Mouse (Mus musculus) kidney, adult 18-20 months (tissue): Measurements from ENCODE around the gene Olfr159.
A peak's percentile ranks its signal among the peaks of the same experiment; 100 is the strongest.

Experiments used
- DNase-seq: peaks from one replicate; pipeline ENCODE4 v3.0.0; 2021

Olfr159 gene

GRCm38 (mm10) chr4:43729126-43729525, 41.7 kb downstream of the Olfr159 start:
- no peak for DNase-seq

GRCm38 (mm10) chr4:43728576-43728954, 42.2 kb downstream of the Olfr159 start:
- peak; percentile 51 for DNase-seq

DNA sequence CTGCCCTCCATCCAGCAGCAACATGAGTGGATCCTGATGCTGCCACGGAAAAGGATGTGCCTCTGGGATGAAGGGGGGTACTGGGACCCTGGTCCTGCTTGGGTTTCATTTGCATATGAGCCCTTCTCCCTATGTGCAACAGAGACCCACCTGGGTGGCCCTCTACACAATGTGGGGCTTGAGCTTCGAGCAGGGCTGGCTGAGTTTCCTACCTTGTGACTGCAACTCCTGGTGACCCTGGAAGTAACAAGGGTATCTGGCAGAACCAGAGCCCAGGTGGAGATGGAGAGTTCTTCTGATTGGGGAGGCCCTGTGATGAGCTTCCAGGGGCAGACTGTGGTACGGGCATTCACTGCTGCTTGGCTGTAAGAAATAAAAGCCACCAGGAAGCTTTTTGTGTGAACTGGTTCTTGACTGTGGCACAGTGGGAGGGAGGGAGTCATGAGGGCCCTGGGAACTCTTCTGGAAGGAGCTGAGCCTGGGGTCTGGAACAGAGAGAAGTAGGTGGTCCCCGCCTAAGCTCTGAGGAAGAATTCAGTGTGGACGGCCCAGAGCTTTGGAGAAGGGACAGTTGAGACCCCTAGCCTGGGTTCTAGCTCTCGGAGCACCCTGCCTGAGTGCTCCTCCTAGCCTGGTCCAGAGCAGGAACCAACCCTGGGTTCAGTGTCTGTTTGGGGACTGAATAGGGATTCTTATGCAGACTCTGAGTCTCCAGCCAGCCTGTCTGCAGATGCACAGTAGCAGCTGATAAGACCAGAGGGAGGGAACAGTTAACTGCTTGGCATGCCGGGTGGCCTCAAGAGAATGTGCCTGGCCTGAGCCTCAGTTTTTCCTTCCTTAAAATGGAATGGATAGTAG, 42.9 kb downstream of the Olfr159 start:
- no peak for DNase-seq

DNA sequence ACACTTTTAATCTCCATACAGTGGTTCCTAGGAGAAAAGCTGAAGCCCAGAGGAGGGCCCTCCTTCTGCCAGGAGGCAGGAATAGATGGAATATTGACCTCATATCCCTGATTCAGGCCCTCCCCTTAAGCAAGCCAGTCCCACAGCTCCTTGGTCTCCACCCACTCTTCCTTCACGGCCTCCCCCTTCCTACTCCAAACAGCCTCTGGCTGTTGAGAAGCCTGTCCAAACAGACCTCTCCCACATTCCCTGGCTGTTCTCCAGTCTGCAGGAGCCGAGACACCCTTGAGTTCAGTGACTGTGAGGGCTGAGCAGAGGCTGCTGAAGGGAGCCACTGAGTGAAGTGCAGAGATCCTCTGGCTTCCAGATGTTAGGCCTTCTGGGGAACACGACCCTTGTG, 43.8 kb downstream of the Olfr159 start, which contains the start of gene Hrct1:
Hrct1 (plus strand) TSS at position 194 of the 400 bp plus-strand sequence.
- DNase-seq, result peak; percentile 70

DNA sequence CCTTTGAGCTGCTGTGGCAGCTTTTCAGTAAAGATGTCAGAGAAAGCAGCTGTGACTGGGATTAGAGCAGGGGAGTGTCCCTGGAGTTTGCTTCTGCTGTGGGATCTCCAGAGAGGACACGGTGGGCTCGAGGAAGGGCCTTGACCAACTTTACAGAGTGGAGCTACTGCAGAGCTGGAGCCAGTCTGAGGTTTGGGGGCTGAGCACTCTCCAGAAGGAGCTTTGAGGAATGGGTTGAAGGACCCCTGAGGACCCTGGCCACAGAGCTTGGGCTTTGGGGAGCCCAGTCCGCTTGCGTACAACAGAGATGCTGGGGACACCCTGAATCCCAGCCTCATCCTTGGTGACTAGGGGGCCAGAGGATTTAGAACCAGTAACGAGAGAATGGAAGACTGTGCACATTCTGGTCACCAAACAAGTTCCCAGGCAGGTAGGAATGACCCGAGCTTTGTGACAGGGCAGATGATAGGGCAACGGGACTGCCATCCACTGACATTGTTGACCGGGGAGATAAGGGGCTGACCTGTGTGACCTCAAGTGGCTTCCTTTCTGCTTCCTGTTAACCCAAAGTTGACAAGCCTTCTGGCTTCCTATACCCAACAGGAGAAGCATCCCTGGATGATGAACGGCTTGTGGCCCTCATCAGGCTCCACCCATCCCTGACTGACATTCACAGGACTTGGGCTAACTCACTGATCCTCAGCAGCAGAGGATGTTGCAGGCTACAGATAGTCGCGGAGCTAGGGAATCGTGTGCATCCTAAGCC, 44.4 kb downstream of the Olfr159 start:
- DNase-seq, result no peak

DNA sequence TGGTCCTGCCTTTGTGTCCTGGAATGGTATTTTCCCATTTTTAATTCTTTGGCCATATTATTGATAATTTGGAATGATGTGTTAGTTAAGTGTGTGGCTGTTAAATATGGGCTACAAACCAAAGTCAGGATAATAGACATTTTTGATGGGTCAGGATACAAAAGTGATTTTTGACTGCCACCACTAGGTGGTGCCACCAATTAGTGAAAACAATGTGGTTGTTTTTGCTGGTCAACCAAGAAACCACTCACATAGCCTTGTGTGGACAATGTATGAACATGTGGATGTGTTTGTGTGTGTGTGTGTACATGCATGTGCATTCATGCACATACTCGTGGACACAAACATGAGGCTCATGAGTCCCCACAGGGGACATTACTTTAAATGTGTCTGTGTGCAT, 46.0 kb downstream of the Olfr159 start:
- DNase-seq, result peak; percentile 47

- no peak for DNase-seq
Measured at GRCm38 (mm10) chr4:43722191-43722590, 48.6 kb downstream of the Olfr159 start.

- DNase-seq, result no peak
Measured at GRCm38 (mm10) chr4:43720491-43721228, 50.1 kb downstream of the Olfr159 start.
